Mouse (Mus musculus): ENCODE results near the gene Sept4. TPM values are rescaled to one million over a fixed set of nuclear protein-coding genes. Genes with fewer than 3 reads are reported as not detected.

Sept4 gene
- polyA plus RNA-seq, 1 experiment from 2014 or later: 10.7 TPM

DNA sequence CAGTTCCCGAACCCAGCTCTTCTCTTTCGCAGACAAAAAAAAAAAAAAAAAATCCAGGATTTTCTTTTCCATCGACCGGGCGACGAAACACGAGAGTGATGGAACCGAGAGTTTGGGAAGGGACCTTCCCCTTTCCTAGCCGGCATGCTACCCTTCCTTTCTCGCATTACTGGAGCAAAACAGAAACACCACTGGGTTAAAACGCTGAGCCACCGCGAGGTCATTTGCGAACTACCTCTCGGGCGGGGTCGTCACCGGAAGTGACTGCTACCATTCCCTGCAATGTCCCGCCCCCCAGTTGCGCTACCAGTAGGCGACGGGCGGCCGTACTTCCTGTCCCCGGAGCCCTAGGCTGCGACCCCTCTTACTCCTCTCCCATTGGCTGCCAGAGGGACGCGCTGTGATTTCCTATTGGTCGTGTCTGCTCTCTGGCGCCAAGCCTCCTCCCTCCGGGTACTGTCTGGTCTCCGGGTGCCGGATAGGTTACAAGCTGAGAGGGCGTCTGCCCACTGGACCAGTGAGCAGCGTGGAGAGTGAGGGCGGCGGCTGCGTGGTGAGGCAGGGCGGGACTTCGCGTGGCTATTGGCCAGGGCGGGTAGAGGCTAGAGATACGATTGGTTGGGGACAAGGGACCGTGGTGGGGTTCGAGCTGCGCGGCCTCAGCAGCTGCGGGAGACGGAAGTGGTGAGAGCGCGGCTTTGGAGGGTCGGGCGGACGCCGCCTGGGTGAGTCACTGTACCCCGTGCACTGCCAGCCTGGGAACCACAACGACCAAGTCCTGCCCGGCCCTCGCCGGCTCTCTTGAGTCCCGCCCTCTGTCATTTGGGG is 23.0 kb downstream of the Sept4 start, which contains the start of gene Mtmr4:
TSS of gene Mtmr4 (plus strand) at position 637 of the 828 bp plus-strand sequence.
- Histone ChIP-seq H3K4me3 (replicated peaks) (peak within 1 kb of the TSS; percentile 70), H3K4me1 (replicated peaks) (peaks cover 39% of the 10 kb centered on the region), H3K27ac (peak within 1 kb of the TSS; percentile 93), H3K27me3 (no peaks in the 10 kb centered on the region), H3K9ac (replicated peaks) (peak within 1 kb of the TSS; percentile 79), H3K36me3 (peaks cover 7% of the 10 kb centered on the region; the same call in 1 of the 2 replicates), H3K4me2 (peak within 1 kb of the TSS; percentile 92), H3K9me3 (no peaks in the 10 kb centered on the region)
- ATAC-seq (ENCODE audit: insufficient number of reproducible peaks, insufficient read depth, low FRiP score, low TSS enrichment, low read depth): peak; percentile 99
- under 1% methylated on average over 61 of the region's 61 CpGs for WGBS

DNA sequence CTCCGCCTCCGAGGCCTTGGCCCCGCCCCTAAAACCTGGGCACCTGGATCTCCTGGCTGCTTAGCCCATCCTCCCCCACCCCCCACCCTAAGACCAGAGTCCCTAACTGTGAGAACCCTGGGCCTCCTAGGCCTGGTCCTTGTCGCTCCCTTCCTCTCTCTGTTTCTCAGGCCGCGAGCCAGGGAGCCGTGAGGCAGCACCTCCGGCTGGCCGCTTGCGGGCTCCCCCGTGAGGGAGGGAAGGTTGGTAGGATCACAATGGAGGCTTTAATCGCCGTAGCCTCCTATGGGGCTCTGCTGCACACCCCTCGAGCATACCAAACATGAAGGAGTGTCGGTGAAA is 23.6 kb downstream of the Sept4 start:
- H3K27ac ChIP-seq: peak overlapping the region; percentile 93
- peak overlapping the region; percentile 70 for H3K4me3 ChIP-seq (replicated peaks)
- H3K36me3 ChIP-seq: peaks cover 11% of the 10 kb centered on the region
- peak overlapping the region; percentile 92 for H3K4me2 ChIP-seq
- no peaks in the 10 kb centered on the region for H3K9me3 ChIP-seq
- H3K27me3 ChIP-seq: no peaks in the 10 kb centered on the region
- peak overlapping the region; percentile 73 for H3K9ac ChIP-seq (replicated peaks)
- peaks cover 44% of the 10 kb centered on the region for H3K4me1 ChIP-seq (replicated peaks)
- 0% methylated on average over 15 of the region's 15 CpGs for WGBS
- peak; percentile 42 for ATAC-seq (ENCODE audit: insufficient number of reproducible peaks, insufficient read depth, low FRiP score, low TSS enrichment, low read depth)

DNA sequence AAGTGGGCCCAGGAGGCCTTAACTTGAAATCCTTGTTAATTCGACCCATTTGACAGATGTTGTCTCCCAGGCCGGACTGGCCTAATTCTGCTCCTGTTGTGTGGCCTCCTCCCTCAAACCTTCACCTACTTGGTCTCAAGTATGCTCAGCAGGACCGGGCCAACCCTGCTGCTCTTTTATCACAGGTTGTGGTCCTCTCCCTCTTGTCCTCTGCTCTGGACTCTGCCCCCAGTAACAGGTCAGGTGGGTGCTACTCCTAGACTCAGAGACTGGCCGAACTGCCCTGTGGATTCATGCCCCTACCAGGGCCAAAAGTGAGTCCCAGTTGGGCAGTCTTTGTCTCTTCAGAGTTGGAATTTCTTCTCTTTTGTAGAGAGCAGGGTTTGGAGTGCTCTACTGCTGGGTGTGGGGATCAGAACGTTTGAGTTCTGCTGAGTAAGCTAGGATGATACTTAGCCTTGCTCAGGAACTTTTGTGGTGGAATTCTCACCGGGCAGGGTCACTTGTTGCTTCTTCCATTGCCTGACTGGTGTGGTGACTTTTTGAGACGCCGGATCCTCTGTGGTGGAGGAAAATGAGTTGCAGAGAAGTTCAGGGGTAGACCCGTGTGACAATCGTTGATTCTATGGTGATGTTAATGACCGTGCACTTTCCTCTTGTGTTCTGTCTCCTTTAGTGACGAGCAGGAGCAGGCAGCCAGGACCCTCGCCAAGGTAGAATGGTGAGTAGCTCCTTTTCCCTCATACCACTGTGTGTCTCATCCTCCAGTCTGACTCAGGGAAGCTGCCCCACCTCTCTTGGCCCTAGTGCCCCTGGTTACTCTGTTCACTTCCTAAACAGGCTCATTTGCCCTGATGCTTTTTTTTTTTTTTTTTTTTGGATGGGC is 24.3 kb downstream of the Sept4 start:
- ATAC-seq (ENCODE audit: insufficient number of reproducible peaks, insufficient read depth, low FRiP score, low TSS enrichment, low read depth): no peak
- Histone ChIP-seq H3K36me3 (peaks cover 17% of the 10 kb centered on the region), H3K4me2 (peak overlapping the region; percentile 92), H3K27ac (peak overlapping the region; percentile 93), H3K9me3 (no peaks in the 10 kb centered on the region), H3K27me3 (no peaks in the 10 kb centered on the region), H3K9ac (replicated peaks) (peak overlapping the region; percentile 73), H3K4me1 (replicated peaks) (peaks cover 44% of the 10 kb centered on the region), H3K4me3 (replicated peaks) (peak overlapping the region; percentile 70)
- WGBS: 35% methylated on average over 13 of the region's 13 CpGs

DNA sequence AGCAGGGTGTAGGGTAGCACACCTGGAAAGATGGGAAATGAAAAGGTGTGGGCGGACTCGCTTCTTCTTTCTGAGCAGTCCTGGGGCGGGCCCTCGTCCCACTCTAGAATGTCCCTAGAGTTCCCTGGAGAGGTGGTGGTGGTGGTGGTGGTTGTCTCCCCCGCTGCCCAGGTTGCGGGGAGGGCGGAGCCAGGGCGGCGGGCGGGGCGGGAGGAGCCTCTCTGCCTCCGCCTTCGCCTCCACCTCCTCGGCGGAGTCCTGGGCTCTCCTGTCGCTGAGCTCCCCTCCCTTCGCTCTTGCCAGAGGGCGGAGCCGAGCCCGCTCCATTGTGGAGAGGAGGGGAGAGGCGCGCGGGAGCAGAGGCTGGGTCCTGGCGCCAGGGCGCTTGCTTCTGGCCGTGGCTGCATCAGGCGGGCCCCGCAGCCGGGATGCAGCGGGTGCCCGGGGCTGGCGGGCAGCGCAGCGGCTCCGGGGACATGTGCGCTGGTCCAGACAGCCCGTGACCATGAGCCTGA is 26.7 kb downstream of the Sept4 start:
- H3K27ac ChIP-seq: peak overlapping the region; percentile 82
- H3K9me3 ChIP-seq: no peaks in the 10 kb centered on the region
- ATAC-seq (ENCODE audit: insufficient number of reproducible peaks, insufficient read depth, low FRiP score, low TSS enrichment, low read depth): peak; percentile 49
- H3K36me3 ChIP-seq: peaks cover 42% of the 10 kb centered on the region
- no peaks in the 10 kb centered on the region for H3K27me3 ChIP-seq
- peak overlapping the region; percentile 88 for H3K4me2 ChIP-seq
- H3K9ac ChIP-seq (replicated peaks): peak overlapping the region; percentile 89
- peak overlapping the region; percentile 73 for H3K4me3 ChIP-seq (replicated peaks)
- under 1% methylated on average over 30 of the region's 37 CpGs for WGBS
- peaks cover 34% of the 10 kb centered on the region for H3K4me1 ChIP-seq (replicated peaks)

DNA sequence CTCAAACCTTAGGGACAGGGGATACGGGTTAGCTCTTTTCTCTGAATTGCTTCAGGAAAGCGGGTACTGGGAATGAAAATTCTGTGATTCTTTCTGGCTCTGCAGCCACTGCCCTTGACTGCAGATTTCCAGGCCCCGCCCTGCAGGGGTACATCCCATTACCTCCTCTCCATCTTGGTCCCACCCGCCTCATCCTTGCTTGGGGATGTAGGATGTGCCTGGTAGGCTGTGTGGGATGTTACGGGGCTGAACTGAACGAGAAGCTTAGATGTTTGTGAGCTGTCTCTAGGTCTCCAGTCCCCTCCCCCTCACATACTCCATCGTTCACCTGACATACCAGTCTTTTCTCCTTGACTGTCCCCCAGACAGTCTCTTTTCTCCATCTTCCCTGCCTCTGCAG is 27.3 kb downstream of the Sept4 start:
- WGBS: 9% methylated on average over 7 of the region's 7 CpGs
- no peak for ATAC-seq (ENCODE audit: insufficient number of reproducible peaks, insufficient read depth, low FRiP score, low TSS enrichment, low read depth)
- peaks cover 48% of the 10 kb centered on the region for H3K36me3 ChIP-seq
- H3K4me2 ChIP-seq: peak overlapping the region; percentile 88
- peak overlapping the region; percentile 73 for H3K4me3 ChIP-seq (replicated peaks)
- H3K4me1 ChIP-seq (replicated peaks): peaks cover 30% of the 10 kb centered on the region
- peak overlapping the region; percentile 82 for H3K27ac ChIP-seq
- H3K27me3 ChIP-seq: no peaks in the 10 kb centered on the region
- H3K9me3 ChIP-seq: no peaks in the 10 kb centered on the region
- H3K9ac ChIP-seq (replicated peaks): peak overlapping the region; percentile 89

DNA sequence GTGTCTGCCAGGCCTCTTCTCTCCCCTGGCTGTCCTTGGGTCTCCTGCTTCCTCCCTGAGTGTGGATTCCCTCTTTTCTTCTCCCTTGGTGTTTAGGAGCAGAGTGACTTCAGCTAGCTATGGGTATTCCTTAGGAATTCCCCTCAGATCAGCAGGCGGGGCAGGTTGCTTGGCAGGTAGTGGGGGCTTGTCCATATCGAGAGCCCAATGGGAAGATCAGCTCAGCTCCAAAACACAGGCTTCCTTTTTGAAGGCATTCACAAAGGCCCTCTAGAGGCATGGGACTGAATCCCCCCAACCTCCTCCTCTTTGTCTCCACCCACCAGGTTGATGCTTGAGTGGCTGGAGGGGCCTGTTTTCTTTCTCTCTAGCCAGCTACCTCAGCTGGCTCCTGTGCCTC is 27.8 kb downstream of the Sept4 start:
- H3K27me3 ChIP-seq: no peaks in the 10 kb centered on the region
- H3K4me2 ChIP-seq: peak overlapping the region; percentile 88
- WGBS: 51% methylated on average over 2 of the region's 2 CpGs
- peak overlapping the region; percentile 73 for H3K4me3 ChIP-seq (replicated peaks)
- H3K9me3 ChIP-seq: no peaks in the 10 kb centered on the region
- peak overlapping the region; percentile 89 for H3K9ac ChIP-seq (replicated peaks)
- peaks cover 30% of the 10 kb centered on the region for H3K4me1 ChIP-seq (replicated peaks)
- no peak for ATAC-seq (ENCODE audit: insufficient number of reproducible peaks, insufficient read depth, low FRiP score, low TSS enrichment, low read depth)
- H3K27ac ChIP-seq: peak overlapping the region; percentile 82; the same call in 1 of the 2 replicates
- H3K36me3 ChIP-seq: peaks cover 53% of the 10 kb centered on the region

DNA sequence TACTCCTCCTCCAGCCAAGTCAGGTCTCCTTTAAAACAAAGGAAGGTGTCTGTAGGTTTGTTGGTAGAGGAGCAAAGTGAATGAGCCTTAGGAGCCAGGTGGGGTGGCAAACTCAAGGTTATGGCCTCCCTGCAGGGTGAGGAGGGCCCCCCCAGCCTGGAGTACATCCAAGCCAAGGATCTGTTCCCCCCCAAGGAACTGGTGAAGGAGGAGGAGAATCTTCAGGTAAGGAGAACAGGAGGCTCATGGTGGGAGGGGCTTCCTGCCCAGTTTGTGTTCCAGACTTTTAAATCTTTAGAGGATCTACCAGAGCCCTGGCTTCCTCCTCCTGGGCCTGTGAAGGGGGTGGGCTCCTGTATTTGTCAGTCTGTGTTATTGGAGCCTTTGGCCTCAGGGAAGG is 28.4 kb downstream of the Sept4 start:
- peak overlapping the region; percentile 88 for H3K4me2 ChIP-seq
- no peak overlapping the region; the same call in 1 of the 2 replicates for H3K4me3 ChIP-seq (replicated peaks)
- H3K27ac ChIP-seq: no peak overlapping the region
- peaks cover 30% of the 10 kb centered on the region for H3K4me1 ChIP-seq (replicated peaks)
- peak overlapping the region; percentile 89; the same call in 1 of the 2 replicates for H3K9ac ChIP-seq (replicated peaks)
- no peak for ATAC-seq (ENCODE audit: insufficient number of reproducible peaks, insufficient read depth, low FRiP score, low TSS enrichment, low read depth)
- H3K27me3 ChIP-seq: no peaks in the 10 kb centered on the region
- no peaks in the 10 kb centered on the region for H3K9me3 ChIP-seq
- H3K36me3 ChIP-seq: peaks cover 59% of the 10 kb centered on the region

DNA sequence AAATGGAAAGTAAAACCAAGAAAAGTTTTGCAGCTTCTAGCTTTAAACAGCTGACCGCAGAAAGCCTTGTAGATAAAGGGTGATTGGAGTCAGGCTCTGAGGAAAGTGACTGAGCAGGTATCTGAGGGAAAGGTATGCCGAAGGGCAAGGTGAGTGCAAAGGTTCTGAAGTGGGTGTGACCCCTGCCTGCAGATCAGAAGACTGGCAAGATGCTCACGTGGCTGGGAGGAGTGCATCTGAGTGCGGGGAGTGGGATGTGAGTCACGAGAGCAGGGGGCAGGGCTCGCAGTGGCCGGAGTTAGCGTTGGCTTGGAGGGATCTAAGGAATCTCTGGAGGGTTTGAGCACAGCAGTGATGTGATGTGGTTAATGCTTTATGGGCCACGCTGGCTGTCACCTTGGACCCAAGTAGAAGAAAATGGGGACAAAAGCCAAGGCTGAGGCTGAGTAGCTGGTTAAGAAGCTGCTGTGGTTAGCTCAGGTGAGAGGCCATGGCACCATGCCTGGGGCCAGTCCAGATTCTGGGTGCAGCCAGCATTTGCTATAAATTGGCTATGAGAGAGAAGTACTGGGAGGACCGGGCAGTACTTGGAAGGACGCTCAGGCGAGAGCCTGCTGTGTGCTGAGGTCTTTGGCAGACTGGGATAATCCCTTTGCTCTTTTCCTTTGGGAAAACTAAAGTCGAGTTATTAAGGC is 30.8 kb downstream of the Sept4 start:
- no peak overlapping the region for H3K4me2 ChIP-seq
- 92% methylated on average over 13 of the region's 13 CpGs for WGBS
- no peak overlapping the region for H3K4me3 ChIP-seq (replicated peaks)
- H3K36me3 ChIP-seq: peaks cover 76% of the 10 kb centered on the region
- H3K4me1 ChIP-seq (replicated peaks): peaks cover 20% of the 10 kb centered on the region
- no peaks in the 10 kb centered on the region for H3K9me3 ChIP-seq
- no peak for ATAC-seq (ENCODE audit: insufficient number of reproducible peaks, insufficient read depth, low FRiP score, low TSS enrichment, low read depth)
- H3K27ac ChIP-seq: no peak overlapping the region
- no peaks in the 10 kb centered on the region for H3K27me3 ChIP-seq
- H3K9ac ChIP-seq (replicated peaks): no peak overlapping the region

DNA sequence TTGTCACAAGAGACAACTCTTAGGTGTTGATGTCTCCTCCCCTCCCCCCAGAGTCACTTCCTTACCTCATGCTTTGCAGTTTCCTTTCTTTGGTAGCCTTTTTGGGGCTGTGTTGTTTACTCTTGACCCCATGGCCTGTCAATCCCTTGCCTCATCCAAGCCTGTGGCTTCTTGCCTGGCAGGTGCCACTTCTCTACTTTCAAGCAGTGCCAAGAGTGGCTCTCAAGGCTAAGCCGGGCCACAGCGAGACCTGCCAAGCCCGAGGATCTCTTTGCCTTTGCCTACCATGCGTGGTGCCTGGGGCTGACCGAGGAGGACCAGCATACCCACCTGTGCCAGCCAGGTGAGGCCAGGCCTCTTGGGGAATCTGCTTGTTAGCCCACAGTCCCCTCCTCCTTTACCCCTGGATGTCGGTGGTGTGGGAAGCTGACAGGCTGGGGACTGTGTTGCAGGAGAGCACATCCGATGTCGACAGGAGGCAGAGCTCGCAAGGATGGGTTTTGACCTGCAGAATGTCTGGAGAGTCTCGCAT is 31.7 kb downstream of the Sept4 start:
- Histone ChIP-seq H3K9ac (replicated peaks) (no peak overlapping the region), H3K4me1 (replicated peaks) (peaks cover 14% of the 10 kb centered on the region), H3K36me3 (peaks cover 85% of the 10 kb centered on the region), H3K4me2 (no peak overlapping the region), H3K4me3 (replicated peaks) (no peak overlapping the region), H3K27ac (no peak overlapping the region), H3K9me3 (no peaks in the 10 kb centered on the region), H3K27me3 (no peaks in the 10 kb centered on the region)
- 93% methylated on average over 10 of the region's 10 CpGs for WGBS
- ATAC-seq (ENCODE audit: insufficient number of reproducible peaks, insufficient read depth, low FRiP score, low TSS enrichment, low read depth): no peak

DNA sequence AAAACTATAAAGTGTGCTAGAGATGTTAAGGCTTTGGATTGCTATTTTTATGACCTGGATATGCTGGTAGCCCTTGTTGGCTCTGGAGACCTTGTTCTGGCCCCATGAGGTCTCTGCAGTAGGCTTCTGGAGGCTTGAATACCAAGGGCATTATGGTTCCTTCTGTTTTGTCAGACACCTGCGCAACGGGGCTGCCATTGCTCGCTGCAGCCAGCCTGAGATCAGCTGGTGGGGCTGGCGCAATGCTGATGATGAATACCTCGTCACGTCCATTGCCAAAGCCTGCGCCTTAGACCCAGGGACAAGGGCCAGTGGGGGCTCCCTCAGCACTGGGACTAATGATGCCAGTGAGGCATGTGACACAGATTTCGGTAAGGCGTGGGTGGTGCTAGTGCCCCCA is 33.5 kb downstream of the Sept4 start:
- no peak overlapping the region for H3K4me3 ChIP-seq (replicated peaks)
- WGBS: 97% methylated on average over 9 of the region's 9 CpGs
- H3K27ac ChIP-seq: no peak overlapping the region
- no peak overlapping the region for H3K4me2 ChIP-seq
- no peak for ATAC-seq (ENCODE audit: insufficient number of reproducible peaks, insufficient read depth, low FRiP score, low TSS enrichment, low read depth)
- H3K4me1 ChIP-seq (replicated peaks): no peaks in the 10 kb centered on the region
- no peaks in the 10 kb centered on the region for H3K27me3 ChIP-seq
- peaks cover 100% of the 10 kb centered on the region for H3K36me3 ChIP-seq
- no peak overlapping the region for H3K9ac ChIP-seq (replicated peaks)
- no peaks in the 10 kb centered on the region for H3K9me3 ChIP-seq
